Mouse (Mus musculus) layer of hippocampus, adult 18-20 months (tissue): ENCODE measurements around the gene Zfp369. TPM values are rescaled to one million over a fixed set of nuclear protein-coding genes. Genes with fewer than 3 reads are reported as not detected.

Source experiments
- total RNA-seq, 2 experiments: library from RNA; stranded (reverse); gene quantifications; 2 replicates each; pipeline ENCODE4 v1.2.3; 2021

The Zfp369 gene
- total RNA-seq, 2 experiments from 2014 or later, result 65.3 to 66.1 TPM

Other genes with a start within 250 kb of the Zfp369 start
- not detected for gene Spata31d1c, start 245.8 kb upstream of the Zfp369 start, total RNA-seq
- not detected for gene Prss47, start 226.1 kb upstream of the Zfp369 start, total RNA-seq
- 10 to 100 TPM; 44.0 to 44.2 TPM for gene Mfsd14b, start 165.8 kb upstream of the Zfp369 start, total RNA-seq
- not detected for gene Olfr465-ps1, start 140.7 kb upstream of the Zfp369 start, total RNA-seq
- gene Olfr466, start 128.6 kb upstream of the Zfp369 start, total RNA-seq, result not detected
- under 1 TPM in 1 of 2 experiments, not detected in 1; 0.45 TPM for gene Nlrp4f, start 72.8 kb upstream of the Zfp369 start, total RNA-seq
- under 1 TPM in 1 of 2 experiments, not detected in 1; 0.27 TPM for gene Gm10775, start 19.3 kb upstream of the Zfp369 start, total RNA-seq
- not detected for gene Gm10139, start 233.9 kb downstream of the Zfp369 start, total RNA-seq